Mouse (Mus musculus) lung, postnatal 0 days (tissue): ENCODE data around the gene Hcrt.

Experiments
- CTCF ChIP-seq: IDR thresholded peaks from 2 replicates; pipeline ENCODE4 v1.5.1; 2016; ENCODE audit warnings: antibody characterized with exemption, mild to moderate bottlenecking
- EP300 ChIP-seq: IDR thresholded peaks from 2 replicates; pipeline ENCODE4 v1.6.1; 2016; ENCODE audit warnings: antibody characterized with exemption, mild to moderate bottlenecking, control low read depth

- no peak for TF ChIP-seq EP300
- no peak for TF ChIP-seq CTCF
Measured at GRCm38 (mm10) chr11:100778069-100778468, 15.3 kb upstream of the Hcrt start.
